Comparison of ENCODE assay signal across 10 mouse cellular contexts in the genomic region with DNA sequence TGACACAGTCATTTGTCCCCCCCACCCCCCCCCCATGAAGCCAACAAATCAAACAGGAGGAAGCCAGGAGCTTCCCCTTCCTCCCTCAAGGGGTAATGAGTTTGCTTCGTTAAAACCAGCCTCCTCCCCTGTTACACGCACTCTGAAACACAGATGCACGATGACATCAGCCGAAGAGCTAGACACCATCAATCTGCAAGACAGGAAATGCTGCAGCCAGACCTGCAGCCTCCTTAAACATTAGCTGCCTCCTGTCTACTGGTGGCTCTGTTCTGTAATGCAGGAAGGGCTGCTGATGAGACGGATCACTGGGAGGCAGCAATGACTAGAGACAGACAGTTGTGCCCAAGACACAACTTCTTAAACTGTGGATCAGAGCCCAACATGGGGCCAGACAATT.
DNase-seq lines count a peak whose midpoint lies in the region; ATAC-seq lines count a peak whose summit lies in the region.
"Had no signal": no experiment of that assay in that cellular context is flagged by ENCODE, and none has a peak within 500 bp of the region (broad histone marks: within the 10 kb centered on the region; RNA-seq: fewer than 3 reads in every experiment).

No protein-coding gene starts in this region.

- H3K4me2 ChIP-seq in forebrain, embryonic 15.5 days (replicated peaks), result no peak overlapping the region
- H3K4me2 ChIP-seq in intestine, embryonic 16.5 days (ENCODE audit: low read depth, low read length), result no peak overlapping the region
- H3K4me2 ChIP-seq: heart, embryonic 13.5 days had no signal

- no peak for DNase-seq in forebrain, embryonic 10.5 days (ENCODE audit: extremely low spot score, low spot score)
- DNase-seq in adrenal gland, postnatal 36 days, result peak; percentile 37 to 45
- no peak for DNase-seq in testis, postnatal 14 days (ENCODE audit: low spot score)
- DNase-seq in cerebellum, adult 9-11 months, result no peak

- H3K9ac ChIP-seq in forebrain, embryonic 15.5 days (replicated peaks), result no peak overlapping the region
- H3K9ac ChIP-seq in intestine, embryonic 16.5 days (ENCODE audit: low read depth, low read length), result no peak overlapping the region
- H3K9ac ChIP-seq: heart, embryonic 13.5 days had no signal

- peak; percentile 48; the same call in 1 of the 2 replicates for ATAC-seq in forebrain, embryonic 15.5 days (replicated peaks)
- peak; percentile 81 for ATAC-seq in intestine, embryonic 16.5 days
- peak; percentile 64 for ATAC-seq in megakaryocyte, adult 5-6 weeks (ENCODE audit: poor library complexity, severe bottlenecking)
- ATAC-seq in cerebellum, adult (ENCODE audit: insufficient number of reproducible peaks, low FRiP score, low TSS enrichment), result no peak

- peak overlapping the region; percentile 24; the same call in 1 of the 2 replicates for H3K27ac ChIP-seq in forebrain, embryonic 15.5 days (replicated peaks)
- H3K27ac ChIP-seq in forebrain, embryonic 10.5 days, result no peak overlapping the region
- no peak overlapping the region for H3K27ac ChIP-seq in intestine, embryonic 16.5 days (ENCODE audit: low read length)
- H3K27ac ChIP-seq: heart, embryonic 13.5 days had no signal

- H3K27me3 ChIP-seq in forebrain, embryonic 15.5 days, result no peaks in the 10 kb centered on the region
- no peaks in the 10 kb centered on the region for H3K27me3 ChIP-seq in forebrain, embryonic 10.5 days (ENCODE audit: poor library complexity, severe bottlenecking)
- no peaks in the 10 kb centered on the region for H3K27me3 ChIP-seq in intestine, embryonic 16.5 days (replicated peaks; ENCODE audit: control insufficient read depth, insufficient read depth, low read length)
- H3K27me3 ChIP-seq: heart, embryonic 13.5 days had no signal

- no peaks in the 10 kb centered on the region for H3K9me3 ChIP-seq in forebrain, embryonic 15.5 days
- peaks cover 4% of the 10 kb centered on the region; the same call in 1 of the 2 replicates for H3K9me3 ChIP-seq in forebrain, embryonic 10.5 days
- no peaks in the 10 kb centered on the region for H3K9me3 ChIP-seq in intestine, embryonic 16.5 days (ENCODE audit: control insufficient read depth, low read length)
- H3K9me3 ChIP-seq: heart, embryonic 13.5 days had no signal

- H3K4me1 ChIP-seq in forebrain, embryonic 15.5 days, result peaks cover 3% of the 10 kb centered on the region; the same call in 1 of the 2 replicates
- 0 out of 2 replicates have a peak, but pooled peaks cover 3% of the 10 kb centered on the region for H3K4me1 ChIP-seq in forebrain, embryonic 10.5 days
- H3K4me1 ChIP-seq in intestine, embryonic 16.5 days (ENCODE audit: control insufficient read depth, insufficient read depth, low read length), result peaks cover 8% of the 10 kb centered on the region; the same call in 1 of the 2 replicates

- no peak overlapping the region for H3K4me3 ChIP-seq in forebrain, embryonic 15.5 days
- no peak overlapping the region for H3K4me3 ChIP-seq in forebrain, embryonic 10.5 days
- H3K4me3 ChIP-seq in intestine, embryonic 16.5 days (ENCODE audit: low read length), result no peak overlapping the region
- H3K4me3 ChIP-seq: heart, embryonic 13.5 days had no signal

- H3K36me3 ChIP-seq in forebrain, embryonic 15.5 days, result no peaks in the 10 kb centered on the region
- H3K36me3 ChIP-seq in forebrain, embryonic 10.5 days (replicated peaks), result peaks cover 4% of the 10 kb centered on the region
- H3K36me3 ChIP-seq in intestine, embryonic 16.5 days (ENCODE audit: control insufficient read depth, insufficient read depth, low read length), result peaks cover 2% of the 10 kb centered on the region; the same call in 1 of the 2 replicates
- H3K36me3 ChIP-seq: G1E had no signal

- WGBS in forebrain, embryonic 15.5 days, result 53% methylated on average over 5 of the region's 5 CpGs
- WGBS in forebrain, embryonic 10.5 days, result 72% methylated on average over 5 of the region's 5 CpGs
- WGBS in intestine, embryonic 16.5 days, result 33% methylated on average over 5 of the region's 5 CpGs

Comparison
In these comparisons a context has a peak if more than half of its experiments do, and no peak if none do; other contexts are left out.
1. DNase-seq: peak in adrenal gland, postnatal 36 days (2 of 2); none in forebrain, embryonic 10.5 days (single experiment), testis, postnatal 14 days (single experiment) and cerebellum, adult 9-11 months (single experiment).